Mouse (Mus musculus) right cerebral cortex, postnatal 14 days (tissue): ENCODE data around the gene Olfr453.

Experiments used
- DNase-seq: peaks from one replicate; pipeline ENCODE4 v3.0.0; 2022

The Olfr453 gene

DNA sequence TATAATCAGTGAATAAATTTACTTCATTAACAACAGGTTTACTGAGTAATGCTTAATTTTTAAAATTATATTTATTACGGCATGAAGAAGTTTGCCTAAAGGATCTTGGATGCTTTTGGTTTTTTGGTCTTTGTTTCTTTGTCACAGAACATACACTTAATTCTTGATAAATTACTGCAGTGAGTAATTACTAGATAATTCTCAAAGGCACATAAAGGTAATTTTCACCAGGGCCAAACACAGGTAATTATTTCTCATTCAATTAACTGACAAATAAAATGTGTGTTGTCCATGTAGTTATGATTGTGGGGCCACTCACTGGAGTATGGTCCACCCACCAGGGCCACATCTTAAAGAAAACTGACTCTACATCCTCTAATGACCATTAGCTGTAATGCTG is at the start of gene Olfr453:
Olfr453 (plus strand) TSS at position 301 of the 400 bp plus-strand sequence.
- DNase-seq: no peak

- DNase-seq: no peak
Measured at GRCm38 (mm10) chr6:42689761-42690160, 49.4 kb upstream of the Olfr453 start.

DNA sequence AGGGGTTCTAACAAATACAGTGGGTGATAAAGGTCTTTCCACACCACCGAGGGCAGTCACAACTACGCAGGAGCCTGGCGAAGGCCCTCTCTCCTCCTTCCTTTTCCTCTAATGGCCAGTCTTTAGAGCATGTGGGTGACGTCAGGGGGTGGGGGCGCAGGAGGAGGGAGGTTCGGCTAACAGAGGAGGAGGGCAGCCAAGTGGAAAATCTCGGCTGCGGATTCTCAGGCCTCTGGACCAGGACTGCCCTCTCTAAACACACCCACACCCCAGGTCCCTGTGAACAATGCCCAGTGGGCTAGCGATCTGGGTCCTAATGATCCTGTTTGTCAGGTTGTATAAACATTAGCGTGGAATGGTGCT is 47.0 kb upstream of the Olfr453 start:
- peak; percentile 65 for DNase-seq

DNA sequence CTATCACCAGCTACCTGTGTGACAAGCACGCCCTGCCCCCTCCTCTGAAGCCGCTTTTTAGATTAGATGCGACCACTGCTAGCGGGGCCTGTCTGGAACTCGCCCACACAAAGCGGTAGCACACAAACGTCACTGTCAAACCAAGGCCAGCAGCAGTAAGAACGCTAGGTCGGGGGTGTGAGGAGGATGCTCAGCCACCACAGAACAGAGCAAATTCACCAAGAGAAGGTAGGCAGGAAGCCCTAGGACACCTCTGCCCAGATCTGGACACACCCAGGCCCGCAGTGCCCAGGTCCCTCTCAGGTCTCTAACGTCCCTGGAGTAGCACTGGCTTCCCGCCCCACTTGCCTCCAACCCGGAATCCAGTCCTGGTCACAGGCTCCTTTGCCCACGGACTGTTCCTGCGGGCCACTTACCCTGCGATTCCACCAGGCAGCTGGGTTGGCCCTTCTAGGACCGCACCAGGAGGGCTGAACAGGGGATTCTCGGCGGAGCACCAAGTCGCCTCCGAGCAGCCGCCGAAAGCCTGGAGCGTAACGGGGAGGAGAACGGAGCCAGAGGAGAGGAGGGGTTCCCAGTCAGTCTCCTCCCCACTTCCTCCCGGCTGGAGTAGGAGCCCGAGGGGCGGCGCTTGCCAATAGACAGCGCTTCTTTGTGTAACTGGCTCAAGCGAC is 46.5 kb upstream of the Olfr453 start:
- DNase-seq: peak; percentile 82

GRCm38 (mm10) chr6:42709291-42710211 is 29.6 kb upstream of the Olfr453 start, which contains the start of gene Tcaf1:
Tcaf1 (minus strand) TSS chr6:42710088.
- DNase-seq: peak; percentile 82

DNA sequence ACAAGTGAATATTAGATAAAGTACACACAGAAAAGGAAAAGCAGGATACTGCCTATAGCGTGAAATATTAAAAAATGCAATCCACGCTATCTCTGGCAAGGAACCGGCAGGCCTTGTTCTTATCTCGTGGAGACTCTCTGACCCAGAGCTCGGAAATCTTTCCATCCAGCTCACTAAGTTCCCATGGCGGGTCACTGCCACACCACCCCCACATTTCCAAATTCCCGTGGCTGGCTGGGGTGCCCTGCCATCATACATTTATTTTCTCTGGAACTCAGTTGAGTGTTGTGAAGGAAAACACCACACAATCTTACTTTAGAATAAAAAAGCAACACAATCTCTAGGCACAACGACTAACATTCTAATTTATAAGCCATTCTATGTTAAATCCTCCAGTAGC is 24.5 kb upstream of the Olfr453 start:
- no peak for DNase-seq

DNA sequence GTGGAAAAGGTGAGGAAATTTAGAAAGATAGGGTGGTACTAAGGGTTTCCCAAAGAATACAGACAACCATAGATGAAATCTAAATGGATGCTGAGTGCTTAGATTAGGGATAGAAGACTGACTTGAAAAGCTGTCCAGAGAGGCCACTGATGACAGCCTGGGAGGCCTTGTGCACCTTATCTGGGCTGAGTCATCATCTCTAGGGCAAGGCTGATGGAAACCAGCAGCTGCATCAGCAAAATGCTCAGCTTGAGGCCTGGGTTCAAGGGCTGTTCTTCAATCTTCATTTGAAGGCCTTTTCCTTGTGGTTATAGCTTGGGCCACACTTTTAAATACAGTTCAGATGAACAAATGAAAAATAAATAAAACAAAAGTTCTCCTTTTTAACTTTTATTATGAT is 21.2 kb upstream of the Olfr453 start:
- DNase-seq: no peak

DNA sequence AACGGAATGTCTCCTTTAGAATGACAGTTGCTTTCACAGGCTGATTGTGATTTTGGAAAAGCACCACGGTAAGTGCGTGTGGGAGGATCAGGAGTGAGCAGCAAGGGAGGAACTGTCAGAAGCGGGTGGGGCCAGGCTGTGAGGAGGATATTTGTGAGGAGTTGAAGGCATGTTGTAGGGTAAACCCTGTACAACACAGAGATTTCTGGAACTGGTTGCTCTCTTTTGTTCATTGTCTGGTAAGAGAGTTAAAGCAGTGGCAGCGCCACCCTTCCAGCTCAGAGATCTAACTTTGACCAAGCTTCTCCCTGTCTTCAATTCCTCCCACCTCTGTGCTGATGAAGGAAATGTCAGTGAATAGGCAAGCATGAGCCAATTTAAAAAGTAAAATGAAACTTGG is 3.1 kb downstream of the Olfr453 start:
- no peak for DNase-seq

DNA sequence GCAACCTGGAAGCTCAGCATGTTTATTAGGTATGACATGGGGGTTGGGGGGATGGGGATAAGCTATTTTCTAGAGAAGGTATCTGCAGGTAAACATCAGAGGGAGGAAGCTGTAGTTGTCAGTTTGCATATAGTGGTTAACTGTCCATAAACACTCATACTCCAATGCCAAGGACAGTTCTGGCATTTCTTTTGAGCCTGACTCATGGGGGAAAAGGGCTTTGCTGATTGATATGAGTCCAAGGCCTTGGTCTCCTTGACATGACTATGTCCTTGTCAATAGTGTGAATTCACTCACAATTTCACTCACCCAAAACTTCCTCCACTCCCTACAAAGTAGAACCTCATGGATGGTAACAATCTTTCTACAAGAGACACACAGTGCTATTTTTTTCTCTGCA is 8.7 kb downstream of the Olfr453 start:
- no peak for DNase-seq

DNA sequence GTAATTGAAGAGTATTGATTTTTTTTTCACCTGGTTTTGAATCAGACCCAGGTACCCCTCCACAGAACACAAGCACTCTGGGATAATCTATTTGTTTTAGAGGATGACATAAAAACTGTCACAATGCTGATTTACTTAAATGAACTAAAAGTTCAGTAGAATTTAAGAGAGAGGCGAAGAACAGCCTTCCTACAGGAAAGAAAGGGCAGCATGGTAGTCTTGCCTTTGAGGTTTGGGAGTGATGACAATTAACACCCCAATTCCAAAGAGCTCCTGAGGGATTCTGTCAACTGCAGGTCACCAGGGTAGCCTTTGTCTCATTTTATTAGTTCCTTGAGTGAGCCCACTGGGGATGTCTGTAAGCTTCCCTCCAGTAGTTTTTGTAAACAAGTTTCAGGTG is 16.9 kb downstream of the Olfr453 start, which contains the start of gene Olfr38:
Olfr38 (plus strand) TSS at position 301 of the 400 bp plus-strand sequence.
- no peak for DNase-seq

GRCm38 (mm10) chr6:42777066-42777465 is 37.9 kb downstream of the Olfr453 start:
- no peak for DNase-seq

GRCm38 (mm10) chr6:42784793-42785192 is 45.6 kb downstream of the Olfr453 start, which contains the start of gene Olfr452:
Olfr452 (plus strand) TSS chr6:42785093.
- DNase-seq: no peak

DNA sequence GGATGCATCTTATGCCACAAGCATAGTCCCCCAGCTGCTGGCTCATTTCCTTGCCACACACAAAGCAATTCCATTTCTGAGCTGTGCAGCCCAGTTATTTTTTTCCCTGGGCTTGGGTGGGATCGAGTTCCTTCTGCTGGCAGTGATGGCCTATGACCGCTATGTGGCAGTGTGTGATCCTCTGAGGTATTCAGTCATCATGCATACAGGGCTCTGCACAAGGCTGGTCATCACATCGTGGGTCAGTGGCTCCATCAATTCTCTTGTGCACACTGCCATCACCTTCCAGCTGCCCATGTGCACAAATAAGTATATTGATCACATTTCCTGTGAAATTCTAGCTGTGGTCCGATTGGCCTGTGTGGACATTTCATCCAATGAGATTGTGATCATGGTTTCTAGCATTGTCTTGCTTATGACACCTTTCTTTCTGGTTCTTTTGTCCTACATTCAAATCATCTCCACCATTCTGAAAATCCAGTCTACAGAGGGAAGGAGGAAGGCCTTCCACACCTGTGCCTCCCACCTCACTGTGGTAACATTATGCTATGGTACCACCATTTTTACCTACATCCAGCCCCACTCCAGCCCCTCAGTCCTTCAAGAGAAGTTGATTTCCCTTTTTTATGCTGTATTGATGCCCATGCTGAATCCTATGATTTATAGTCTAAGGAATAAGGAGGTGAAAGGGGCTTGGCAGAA is 51.2 kb downstream of the Olfr453 start:
- no peak for DNase-seq

DNA sequence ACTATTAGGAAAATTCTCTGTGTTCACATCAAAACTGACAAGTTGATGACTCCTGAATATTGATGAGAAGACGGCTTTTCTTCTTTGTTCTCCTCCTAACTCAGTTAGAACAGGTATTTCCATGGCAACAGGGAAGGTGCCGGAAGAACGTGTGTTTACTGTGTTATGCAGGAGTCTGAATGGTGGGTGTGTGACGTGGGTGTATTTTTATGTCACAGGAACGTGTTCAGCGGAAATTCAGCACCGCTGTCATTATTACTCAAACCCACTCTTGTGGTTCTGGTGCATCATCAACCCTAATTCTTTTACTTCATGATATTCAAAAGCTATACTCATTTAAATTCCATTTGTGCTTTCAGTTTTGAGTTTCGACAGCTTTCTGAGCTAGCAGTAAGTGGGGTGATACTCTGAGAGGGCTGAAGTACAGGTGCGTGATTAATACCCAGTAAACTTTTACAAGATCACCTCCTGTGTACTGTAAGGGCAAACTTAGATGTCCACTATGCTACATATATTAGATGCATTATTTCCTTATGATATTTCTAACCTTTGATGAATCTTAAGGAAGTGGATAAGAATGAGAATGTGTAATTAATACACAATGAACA is 51.9 kb downstream of the Olfr453 start:
- no peak for DNase-seq

DNA sequence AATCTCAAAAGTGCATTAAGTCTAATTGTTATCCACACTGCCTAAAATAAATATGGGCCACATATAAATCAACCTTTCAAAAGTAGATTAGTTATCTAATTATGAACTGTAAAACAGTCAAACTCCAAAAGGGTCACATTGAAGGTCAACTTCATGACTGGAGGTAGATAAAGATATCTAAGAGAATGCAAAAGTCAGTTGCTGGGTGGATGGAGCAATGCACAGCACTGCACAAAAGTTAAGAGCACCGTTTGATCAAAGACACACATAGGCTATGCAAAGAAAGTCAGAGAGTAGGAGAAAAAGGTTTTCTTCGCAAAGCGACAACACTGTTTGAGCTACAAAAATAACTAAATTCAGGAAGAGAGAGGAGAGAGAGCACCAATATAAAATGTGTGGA is 55.8 kb downstream of the Olfr453 start:
- DNase-seq: no peak
